Mouse (Mus musculus): Measurements from ENCODE around the gene Plekhg2. TPM values are rescaled to one million over a fixed set of nuclear protein-coding genes. Genes with fewer than 3 reads are reported as not detected.

The Plekhg2 gene
- total and polyA plus RNA-seq, 3 experiments = 2.9 to 8.0 (median 3.4) TPM

GRCm38 (mm10) chr7:28401942-28402341 is 29.5 kb upstream of the Plekhg2 start:
- H3K4me1 ChIP-seq (ENCODE audit: insufficient read depth, low read depth, low read length) = peaks cover 3% of the 10 kb centered on the region
- peaks cover 98% of the 10 kb centered on the region for H3K36me3 ChIP-seq (replicated peaks)
- TF ChIP-seq TAL1 (conservative IDR thresholded peaks at IDR 0.05; ENCODE audit: low read depth, low read length) = no peak
- TF ChIP-seq GATA1 (IDR thresholded peaks at IDR 0.05; ENCODE audit: borderline replicate concordance, low read length) = no peak
- no peak overlapping the region for H3K4me3 ChIP-seq (ENCODE audit: low read depth, low read length)
- ATAC-seq (ENCODE audit: extremely low read depth, insufficient number of reproducible peaks, low FRiP score, poor library complexity, severe bottlenecking) = no peak
- H3K27me3 ChIP-seq (ENCODE audit: insufficient read depth, low read length) = no peaks in the 10 kb centered on the region
- H3K9me3 ChIP-seq (replicated peaks) = no peaks in the 10 kb centered on the region
- no peak for DNase-seq (ENCODE audit: low spot score)

GRCm38 (mm10) chr7:28401030-28401429 is 28.6 kb upstream of the Plekhg2 start:
- DNase-seq (ENCODE audit: low spot score) (no peak), ATAC-seq (ENCODE audit: extremely low read depth, insufficient number of reproducible peaks, low FRiP score, poor library complexity, severe bottlenecking) (no peak)

GRCm38 (mm10) chr7:28398696-28399340 is 26.4 kb upstream of the Plekhg2 start:
- H3K36me3 ChIP-seq (replicated peaks) = peaks cover 94% of the 10 kb centered on the region
- no peak for DNase-seq (ENCODE audit: low spot score)
- no peak for ATAC-seq (ENCODE audit: extremely low read depth, insufficient number of reproducible peaks, low FRiP score, poor library complexity, severe bottlenecking)
- H3K27me3 ChIP-seq (ENCODE audit: insufficient read depth, low read length) = no peaks in the 10 kb centered on the region
- TF ChIP-seq GATA1 (IDR thresholded peaks at IDR 0.05; ENCODE audit: borderline replicate concordance, low read length) = no peak
- TF ChIP-seq POLR2AphosphoS5 (IDR thresholded peaks at IDR 0.05; ENCODE audit: insufficient replicate concordance, low read depth, low read length) = no peak
- TF ChIP-seq CTCF (IDR thresholded peaks at IDR 0.05; ENCODE audit: low read depth, low read length) = no peak
- TF ChIP-seq TAL1 (conservative IDR thresholded peaks at IDR 0.05; ENCODE audit: low read depth, low read length) = no peak
- TF ChIP-seq GATA2 (IDR thresholded peaks at IDR 0.05; ENCODE audit: borderline replicate concordance, low read depth, low read length) = no peak
- no peaks in the 10 kb centered on the region for H3K9me3 ChIP-seq (replicated peaks)
- no peak overlapping the region for H3K4me3 ChIP-seq (ENCODE audit: low read depth, low read length)
- H3K4me1 ChIP-seq (ENCODE audit: insufficient read depth, low read depth, low read length) = peaks cover 6% of the 10 kb centered on the region

More at GRCm38 (mm10) chr7:28401030-28401429, 28.6 kb upstream of the Plekhg2 start:
- no peak for TF ChIP-seq TAL1 (conservative IDR thresholded peaks at IDR 0.05; ENCODE audit: low read depth, low read length)
- TF ChIP-seq GATA1 (IDR thresholded peaks at IDR 0.05; ENCODE audit: borderline replicate concordance, low read length) = no peak
- TF ChIP-seq GATA2 (IDR thresholded peaks at IDR 0.05; ENCODE audit: borderline replicate concordance, low read depth, low read length) = no peak
- TF ChIP-seq CTCF (IDR thresholded peaks at IDR 0.05; ENCODE audit: low read depth, low read length) = no peak
- TF ChIP-seq POLR2AphosphoS5 (IDR thresholded peaks at IDR 0.05; ENCODE audit: insufficient replicate concordance, low read depth, low read length) = no peak
- Histone ChIP-seq H3K9me3 (replicated peaks) (no peaks in the 10 kb centered on the region), H3K36me3 (replicated peaks) (peaks cover 98% of the 10 kb centered on the region), H3K27me3 (ENCODE audit: insufficient read depth, low read length) (no peaks in the 10 kb centered on the region), H3K4me1 (ENCODE audit: insufficient read depth, low read depth, low read length) (peaks cover 3% of the 10 kb centered on the region), H3K4me3 (ENCODE audit: low read depth, low read length) (no peak overlapping the region)

- H3K9me3 ChIP-seq (replicated peaks) = no peaks in the 10 kb centered on the region
- no peak for TF ChIP-seq POLR2AphosphoS5 (IDR thresholded peaks at IDR 0.05; ENCODE audit: insufficient replicate concordance, low read depth, low read length)
- TF ChIP-seq CTCF (IDR thresholded peaks at IDR 0.05; ENCODE audit: low read depth, low read length) = 0 out of 2 replicates have a peak, but pooled peaks have one; percentile 34
- TF ChIP-seq GATA1 (IDR thresholded peaks at IDR 0.05; ENCODE audit: borderline replicate concordance, low read length) = no peak
- peaks cover 87% of the 10 kb centered on the region for H3K36me3 ChIP-seq (replicated peaks)
- no peak overlapping the region for H3K4me3 ChIP-seq (ENCODE audit: low read depth, low read length)
- ATAC-seq (ENCODE audit: extremely low read depth, insufficient number of reproducible peaks, low FRiP score, poor library complexity, severe bottlenecking) = no peak
- DNase-seq (ENCODE audit: low spot score) = no peak
- H3K27me3 ChIP-seq (ENCODE audit: insufficient read depth, low read length) = no peaks in the 10 kb centered on the region
- peaks cover 11% of the 10 kb centered on the region for H3K4me1 ChIP-seq (ENCODE audit: insufficient read depth, low read depth, low read length)
Observed at GRCm38 (mm10) chr7:28398000-28398399, 25.6 kb upstream of the Plekhg2 start.

DNA sequence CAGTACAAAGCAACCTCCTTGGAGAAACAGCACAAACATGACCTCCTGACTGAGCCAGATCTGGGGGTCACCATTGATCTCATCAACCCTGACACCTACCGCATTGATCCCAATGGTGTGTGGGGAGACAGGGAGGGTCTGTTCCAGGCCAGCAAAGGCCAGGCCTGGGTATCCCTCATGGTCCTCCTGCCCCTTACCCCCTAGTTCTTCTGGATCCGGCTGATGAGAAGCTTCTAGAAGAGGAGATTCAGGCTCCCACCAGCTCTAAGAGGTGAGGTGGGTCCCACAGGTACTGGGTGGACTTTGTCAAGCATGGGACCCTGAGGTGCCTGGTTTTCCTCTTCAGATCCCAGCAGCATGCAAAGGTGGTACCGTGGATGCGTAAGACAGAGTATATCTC is 23.0 kb upstream of the Plekhg2 start:
- Histone ChIP-seq H3K4me3 (ENCODE audit: low read depth, low read length) (no peak overlapping the region), H3K36me3 (replicated peaks) (peaks cover 69% of the 10 kb centered on the region), H3K27me3 (ENCODE audit: insufficient read depth, low read length) (no peaks in the 10 kb centered on the region), H3K4me1 (ENCODE audit: insufficient read depth, low read depth, low read length) (peaks cover 23% of the 10 kb centered on the region), H3K9me3 (replicated peaks) (no peaks in the 10 kb centered on the region)
- no peak for DNase-seq (ENCODE audit: low spot score)
- TF ChIP-seq POLR2AphosphoS5 (IDR thresholded peaks at IDR 0.05; ENCODE audit: insufficient replicate concordance, low read depth, low read length) (no peak), TAL1 (conservative IDR thresholded peaks at IDR 0.05; ENCODE audit: low read depth, low read length) (no peak), GATA1 (IDR thresholded peaks at IDR 0.05; ENCODE audit: borderline replicate concordance, low read length) (no peak), GATA2 (IDR thresholded peaks at IDR 0.05; ENCODE audit: borderline replicate concordance, low read depth, low read length) (no peak), CTCF (IDR thresholded peaks at IDR 0.05; ENCODE audit: low read depth, low read length) (no peak)
- no peak for ATAC-seq (ENCODE audit: extremely low read depth, insufficient number of reproducible peaks, low FRiP score, poor library complexity, severe bottlenecking)

DNA sequence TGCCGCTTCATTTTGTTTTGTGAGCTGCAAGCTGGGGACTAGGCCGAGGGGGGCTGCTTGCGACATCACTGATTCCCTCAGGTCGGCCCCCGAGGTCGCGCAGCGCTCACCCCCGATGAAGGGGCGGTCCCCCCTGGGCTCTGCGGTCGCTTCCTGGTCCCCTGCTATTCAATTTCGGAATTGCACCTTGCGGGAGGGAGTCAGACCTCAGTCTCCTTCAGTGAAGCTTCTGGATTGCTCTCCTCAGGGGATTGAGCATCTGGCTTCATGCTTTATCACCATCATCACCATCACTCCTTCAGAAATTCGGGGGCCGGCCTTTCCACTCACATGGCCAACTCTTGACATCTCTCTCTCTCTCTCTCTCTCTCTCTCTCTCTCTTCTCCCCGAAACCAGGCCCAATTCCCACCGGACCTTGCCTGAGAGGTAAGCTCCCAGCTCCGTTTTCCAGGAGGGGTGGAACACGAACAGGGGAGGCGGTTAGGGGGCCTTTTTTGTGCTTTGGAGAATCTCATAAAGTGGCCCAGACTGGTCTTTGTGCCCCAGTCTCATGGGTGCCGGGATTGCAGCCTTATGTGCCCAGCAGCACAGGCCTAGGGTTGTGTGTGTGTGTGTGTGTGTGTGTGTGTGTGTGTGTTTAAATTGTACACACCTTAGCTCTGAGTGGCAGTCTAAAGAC is 21.0 kb upstream of the Plekhg2 start:
- no peak for DNase-seq (ENCODE audit: low spot score)
- TF ChIP-seq CTCF (IDR thresholded peaks at IDR 0.05; ENCODE audit: low read depth, low read length) (no peak), GATA2 (IDR thresholded peaks at IDR 0.05; ENCODE audit: borderline replicate concordance, low read depth, low read length) (no peak), GATA1 (IDR thresholded peaks at IDR 0.05; ENCODE audit: borderline replicate concordance, low read length) (no peak), TAL1 (conservative IDR thresholded peaks at IDR 0.05; ENCODE audit: low read depth, low read length) (no peak), POLR2AphosphoS5 (IDR thresholded peaks at IDR 0.05; ENCODE audit: insufficient replicate concordance, low read depth, low read length) (no peak)
- no peak for ATAC-seq (ENCODE audit: extremely low read depth, insufficient number of reproducible peaks, low FRiP score, poor library complexity, severe bottlenecking)
- Histone ChIP-seq H3K4me1 (ENCODE audit: insufficient read depth, low read depth, low read length) (peaks cover 24% of the 10 kb centered on the region), H3K9me3 (replicated peaks) (no peaks in the 10 kb centered on the region), H3K27me3 (ENCODE audit: insufficient read depth, low read length) (no peaks in the 10 kb centered on the region), H3K4me3 (ENCODE audit: low read depth, low read length) (peak overlapping the region; percentile 95), H3K36me3 (replicated peaks) (peaks cover 70% of the 10 kb centered on the region)

Data from G1E (cell line).